Mouse (Mus musculus) midbrain, embryonic 14.5 days (tissue): ENCODE results near the gene Dsn1. TPM values are rescaled to one million over a fixed set of nuclear protein-coding genes. Genes with fewer than 3 reads are reported as not detected.

ENCODE experiments used
- ATAC-seq: fragments of 200-750 bp; cut with Nextera tagmentation; 2 replicates; pipeline ENCODE4 v1.8.0; 2017; ENCODE audit warnings: moderate number of reproducible peaks, moderate library complexity; ENCODE audit not compliant: low FRiP score, low TSS enrichment
- DNase-seq: peaks from one replicate; pipeline ENCODE4 v3.0.0-alpha.2; 2015
- H3K27ac ChIP-seq: fragments of 300-500 bp; sonication (generic); replicated peaks from 2 replicates; pipeline ENCODE4 v1.5.1; 2014; ENCODE audit warnings: mild to moderate bottlenecking, low read depth, low read length, moderate library complexity
- H3K27me3 ChIP-seq: fragments of 300-500 bp; sonication (generic); 2 replicates; pipeline ENCODE4 v1.6.1; 2014; ENCODE audit warnings: low read length, control low read depth, mixed read lengths; ENCODE audit not compliant: control insufficient read depth, insufficient read depth
- H3K36me3 ChIP-seq: fragments of 300-500 bp; sonication (generic); 2 replicates; pipeline ENCODE4 v1.6.1; 2014; ENCODE audit warnings: low read length, control low read depth; ENCODE audit not compliant: control insufficient read depth, insufficient read depth
- H3K4me1 ChIP-seq: fragments of 300-500 bp; sonication (generic); 2 replicates; pipeline ENCODE4 v1.6.1; 2014; ENCODE audit warnings: mild to moderate bottlenecking, antibody characterized with exemption, low read length, control low read depth; ENCODE audit not compliant: control insufficient read depth, insufficient read depth
- H3K4me2 ChIP-seq: fragments of 300-500 bp; sonication (generic); 2 replicates; pipeline ENCODE4 v1.6.1; 2014; ENCODE audit warnings: mild to moderate bottlenecking, low read length, moderate library complexity
- H3K4me3 ChIP-seq: fragments of 300-500 bp; sonication (generic); replicated peaks from 2 replicates; pipeline ENCODE4 v1.5.1; 2014; ENCODE audit warnings: low read depth, low read length
- H3K9ac ChIP-seq: fragments of 300-500 bp; sonication (generic); replicated peaks from 2 replicates; pipeline ENCODE4 v1.6.1; 2014; ENCODE audit warnings: mild to moderate bottlenecking, low read length, moderate library complexity
- H3K9me3 ChIP-seq: fragments of 300-500 bp; sonication (generic); 2 replicates; pipeline ENCODE4 v1.6.1; 2016; ENCODE audit warnings: low read length, control low read depth, mixed read lengths; ENCODE audit not compliant: control insufficient read depth
- WGBS: fragments of 180-500 bp; shearing (Covaris S2); extraction: QIAGEN DNeasy Blood & Tissue Kit; methylation state at CpG from one replicate; pipeline ENCODE4 v1.1.7; 2014; 5-methylcytosine and 5-hydroxymethylcytosine counted together
- polyA plus RNA-seq: library from polyadenylated mRNA; unstranded; fragments of >200 nt; fragmentation: Nextera tagmentation; extraction: Ambion mirVana; gene quantifications from 2 replicates; pipeline ENCODE4 v1.2.1, GENCODE M21; 2014

Gene Dsn1
- 7.6 and 13.7 TPM in 2 replicates for polyA plus RNA-seq

GRCm38 (mm10) chr2:157006511-157007233, at the start of gene Dsn1:
Gene Dsn1 (minus strand): TSS chr2:157007154.
- no peaks in the 10 kb centered on the region for H3K27me3 ChIP-seq
- H3K36me3 ChIP-seq = 0 out of 2 replicates have a peak, but pooled peaks cover 7% of the 10 kb centered on the region
- DNase-seq = peak; percentile 96
- under 1% methylated on average over 56 of the region's 56 CpGs for WGBS
- peak within 1 kb of the TSS; percentile 97 for H3K4me2 ChIP-seq
- peaks cover 9% of the 10 kb centered on the region; the same call in 1 of the 2 replicates for H3K4me1 ChIP-seq
- no peaks in the 10 kb centered on the region for H3K9me3 ChIP-seq
- peak; percentile 70 for ATAC-seq
- H3K4me3 ChIP-seq = peak within 1 kb of the TSS; percentile 57
- H3K9ac ChIP-seq = peak within 1 kb of the TSS; percentile 72
- peak within 1 kb of the TSS; percentile 75 for H3K27ac ChIP-seq

GRCm38 (mm10) chr2:157055721-157056120, 48.8 kb upstream of the Dsn1 start:
- H3K27ac ChIP-seq = no peak overlapping the region
- no peak overlapping the region for H3K9ac ChIP-seq
- no peak overlapping the region for H3K4me3 ChIP-seq
- no peaks in the 10 kb centered on the region for H3K9me3 ChIP-seq
- peaks cover 22% of the 10 kb centered on the region for H3K4me1 ChIP-seq
- ATAC-seq (no peak), DNase-seq (no peak)
- 96% methylated on average over 6 of the region's 6 CpGs for WGBS
- no peaks in the 10 kb centered on the region for H3K27me3 ChIP-seq
- no peak overlapping the region for H3K4me2 ChIP-seq
- H3K36me3 ChIP-seq = peaks cover 75% of the 10 kb centered on the region

- H3K9me3 ChIP-seq = no peaks in the 10 kb centered on the region
- H3K9ac ChIP-seq = no peak overlapping the region
- H3K27me3 ChIP-seq = no peaks in the 10 kb centered on the region
- peaks cover 70% of the 10 kb centered on the region for H3K36me3 ChIP-seq
- no peak overlapping the region for H3K4me2 ChIP-seq
- 75% methylated on average over 5 of the region's 5 CpGs for WGBS
- no peak overlapping the region for H3K27ac ChIP-seq
- H3K4me1 ChIP-seq = peaks cover 31% of the 10 kb centered on the region
- H3K4me3 ChIP-seq = no peak overlapping the region
- no peak for ATAC-seq
- DNase-seq = no peak
Observed at GRCm38 (mm10) chr2:157054816-157055215, 47.9 kb upstream of the Dsn1 start.

GRCm38 (mm10) chr2:157054297-157054696, 47.3 kb upstream of the Dsn1 start:
- peaks cover 36% of the 10 kb centered on the region for H3K4me1 ChIP-seq
- no peak overlapping the region for H3K4me2 ChIP-seq
- DNase-seq (no peak), ATAC-seq (no peak)
- no peaks in the 10 kb centered on the region for H3K9me3 ChIP-seq
- no peak overlapping the region for H3K27ac ChIP-seq
- no peaks in the 10 kb centered on the region for H3K27me3 ChIP-seq
- H3K36me3 ChIP-seq = peaks cover 65% of the 10 kb centered on the region
- 90% methylated on average over 8 of the region's 8 CpGs for WGBS
- no peak overlapping the region for H3K9ac ChIP-seq
- H3K4me3 ChIP-seq = no peak overlapping the region

GRCm38 (mm10) chr2:157053787-157054186, 46.8 kb upstream of the Dsn1 start:
- Histone ChIP-seq H3K9me3 (no peaks in the 10 kb centered on the region), H3K27me3 (no peaks in the 10 kb centered on the region), H3K9ac (no peak overlapping the region), H3K4me3 (no peak overlapping the region), H3K36me3 (peaks cover 63% of the 10 kb centered on the region), H3K4me2 (no peak overlapping the region), H3K4me1 (peaks cover 36% of the 10 kb centered on the region), H3K27ac (no peak overlapping the region)
- DNase-seq = no peak
- 75% methylated on average over 4 of the region's 4 CpGs for WGBS
- ATAC-seq = no peak

GRCm38 (mm10) chr2:157053124-157053523, 46.2 kb upstream of the Dsn1 start:
- Histone ChIP-seq H3K4me2 (no peak overlapping the region), H3K27ac (no peak overlapping the region), H3K36me3 (peaks cover 64% of the 10 kb centered on the region), H3K4me1 (peaks cover 36% of the 10 kb centered on the region), H3K4me3 (no peak overlapping the region), H3K27me3 (no peaks in the 10 kb centered on the region), H3K9me3 (no peaks in the 10 kb centered on the region), H3K9ac (no peak overlapping the region)
- WGBS = 95% methylated on average over 5 of the region's 5 CpGs
- DNase-seq (no peak), ATAC-seq (no peak)

- 88% methylated on average over 8 of the region's 8 CpGs for WGBS
- peaks cover 30% of the 10 kb centered on the region for H3K4me1 ChIP-seq
- peaks cover 61% of the 10 kb centered on the region for H3K36me3 ChIP-seq
- no peaks in the 10 kb centered on the region for H3K27me3 ChIP-seq
- H3K9me3 ChIP-seq = no peaks in the 10 kb centered on the region
- no peak overlapping the region for H3K9ac ChIP-seq
- no peak overlapping the region for H3K4me2 ChIP-seq
- no peak for ATAC-seq
- DNase-seq = no peak
- no peak overlapping the region for H3K4me3 ChIP-seq
- H3K27ac ChIP-seq = peak overlapping the region; percentile 27; the same call in 1 of the 2 replicates
Observed at GRCm38 (mm10) chr2:157052448-157052847, 45.5 kb upstream of the Dsn1 start.

GRCm38 (mm10) chr2:157049831-157050243, 42.9 kb upstream of the Dsn1 start:
- peaks cover 64% of the 10 kb centered on the region for H3K36me3 ChIP-seq

More at GRCm38 (mm10) chr2:157049831-157050243, 42.9 kb upstream of the Dsn1 start:
- H3K9ac ChIP-seq = peak overlapping the region; percentile 16; the same call in 1 of the 2 replicates
- H3K4me2 ChIP-seq = peak overlapping the region; percentile 37
- peak overlapping the region; percentile 85 for H3K27ac ChIP-seq
- 11% methylated on average over 8 of the region's 8 CpGs for WGBS
- no peaks in the 10 kb centered on the region for H3K27me3 ChIP-seq
- peak; percentile 85 for ATAC-seq
- no peaks in the 10 kb centered on the region for H3K9me3 ChIP-seq
- H3K4me1 ChIP-seq = peaks cover 29% of the 10 kb centered on the region
- peak; percentile 88 for DNase-seq
- no peak overlapping the region for H3K4me3 ChIP-seq
